Mouse (Mus musculus): ENCODE data around the gene Trappc1. TPM values are rescaled to one million over a fixed set of nuclear protein-coding genes. Genes with fewer than 3 reads are reported as not detected.

The Trappc1 gene
- total and polyA plus RNA-seq, 3 experiments, result 85.4 to 124 (median 102) TPM

DNA sequence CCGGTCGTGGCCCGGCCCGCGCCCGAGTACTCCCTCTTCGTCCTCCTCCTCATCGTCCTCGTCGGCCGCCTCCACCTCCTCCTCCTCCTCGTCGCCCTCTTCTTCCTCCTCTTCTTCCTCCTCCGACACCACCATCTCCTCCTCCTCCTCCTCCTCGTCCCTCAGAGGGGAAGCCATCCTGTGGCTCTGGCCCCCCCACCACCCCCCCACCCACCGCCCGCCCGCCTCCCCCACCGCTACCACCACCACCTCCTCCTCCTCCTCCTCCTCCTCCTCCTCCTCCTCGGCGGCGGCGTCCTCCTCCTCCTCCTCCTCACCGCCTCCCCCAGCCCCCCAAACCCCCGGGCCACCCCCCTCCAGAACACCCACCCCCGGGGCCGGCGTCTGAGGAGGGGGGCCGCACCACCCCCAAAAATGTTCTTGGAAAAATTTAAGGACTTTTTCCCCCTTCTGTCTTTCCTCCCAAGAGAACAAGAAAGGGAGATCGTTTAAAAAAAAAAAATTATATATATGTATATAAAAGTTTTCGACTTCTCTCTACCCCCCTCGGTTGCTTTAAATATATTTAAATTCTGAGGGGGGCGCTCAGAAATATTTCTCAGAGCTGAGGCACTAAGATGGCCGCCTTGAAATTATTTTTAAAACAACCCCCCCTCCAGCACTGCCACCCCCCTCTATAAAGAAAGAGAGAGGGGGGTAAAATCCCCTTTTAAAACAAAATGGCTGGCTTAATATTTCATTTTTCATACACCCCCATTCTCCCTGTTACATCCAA lies 45.6 kb downstream of the Trappc1 start, which contains the start of gene Chd3:
Gene Chd3 (minus strand): TSS at position 192 of the 775 bp plus-strand sequence.
- Histone ChIP-seq H3K36me3 (replicated peaks in 1 of 2; ENCODE audit: control insufficient read depth in 1 of 2, insufficient read depth in 1 of 2, low read length in 1 of 2) (peaks cover 7 to 38% of the 10 kb centered on the region in 2 experiments), H3K4me1 (ENCODE audit: control insufficient read depth in 1 of 2, insufficient read depth in 2 of 2) (peaks cover 7 to 36% of the 10 kb centered on the region in 2 experiments), H3K9me3 (replicated peaks; ENCODE audit: low read length) (no peaks in the 10 kb centered on the region), H3K9ac (ENCODE audit: insufficient read depth, low read depth) (peak within 1 kb of the TSS; percentile 100), H3K27ac (ENCODE audit: insufficient read depth, low read depth) (peak within 1 kb of the TSS; percentile 49), H3K4me2 (ENCODE audit: insufficient read depth, low read depth, poor library complexity, severe bottlenecking) (peak within 1 kb of the TSS; percentile 96), H3K27me3 (replicated peaks) (no peaks in the 10 kb centered on the region), H3K4me3 (replicated peaks in 1 of 3; ENCODE audit: low read depth in 2 of 3, low read length in 2 of 3, poor library complexity in 1 of 3) (peak within 1 kb of the TSS; percentile 76 to 84 (median 78)), H3K79me2 (replicated peaks; ENCODE audit: control insufficient read depth, extremely low read depth, insufficient read depth, poor library complexity, severe bottlenecking) (peaks cover 3% of the 10 kb centered on the region; the same call in 1 of the 2 replicates)
- dilution Hi-C loops (cut with MboI; ENCODE audit: extremely low pct_ligation_motif_present, extremely low pct_unique_long_range_greater_than_20kb, low sequenced_read_pairs), result no loop called here
- DNase-seq (ENCODE audit: extremely low read depth), result peak; percentile 29
- in situ Hi-C loops (cut with MboI; ENCODE audit: low pct_ligation_motif_present, low pct_unique_long_range_greater_than_20kb, low sequenced_read_pairs), result loop anchor here (5.0 kb wide), 2 partner anchors 37 to 102 kb away; no protein-coding TSS in a partner anchor
- TF ChIP-seq TCF12 (IDR thresholded peaks at IDR 0.05; ENCODE audit: low read depth, low read length) (no peak), BHLHE40 (IDR thresholded peaks at IDR 0.05; ENCODE audit: low read depth, low read length) (no peak), ZNF384 (IDR thresholded peaks at IDR 0.05; ENCODE audit: low read depth, low read length) (peak; percentile 37), EP300 (IDR thresholded peaks at IDR 0.05; ENCODE audit: low read length) (no peak), USF1 (IDR thresholded peaks at IDR 0.05; ENCODE audit: low read depth, low read length) (no peak), KAT2A (IDR thresholded peaks at IDR 0.05; ENCODE audit: insufficient replicate concordance, low read length) (no peak), HCFC1 (IDR thresholded peaks at IDR 0.05; ENCODE audit: low read depth, low read length) (0 out of 2 replicates have a peak, but pooled peaks have one; percentile 33), RAD21 (IDR thresholded peaks at IDR 0.05; ENCODE audit: low read depth, low read length) (no peak), JUND (conservative IDR thresholded peaks at IDR 0.05; ENCODE audit: low read depth, low read length) (no peak), MAFK (IDR thresholded peaks at IDR 0.05; ENCODE audit: insufficient replicate concordance, low read length) (no peak), ELF1 (IDR thresholded peaks at IDR 0.05; ENCODE audit: low read depth, low read length) (no peak), ZMIZ1 (IDR thresholded peaks at IDR 0.05; ENCODE audit: low read depth, low read length) (no peak), RCOR1 (conservative IDR thresholded peaks at IDR 0.05; ENCODE audit: low read depth, low read length) (no peak), POLR2AphosphoS2 (IDR thresholded peaks at IDR 0.05; ENCODE audit: low read depth, low read length) (no peak), ZC3H11A (IDR thresholded peaks at IDR 0.05; ENCODE audit: low read depth, low read length) (no peak), CHD1 (IDR thresholded peaks at IDR 0.05; ENCODE audit: low read depth, low read length) (peak; percentile 79; the same call in 1 of the 2 replicates), ETS1 (conservative IDR thresholded peaks at IDR 0.05; ENCODE audit: low read depth, low read length) (no peak), ZKSCAN1 (IDR thresholded peaks at IDR 0.05; ENCODE audit: borderline replicate concordance, low read depth, low read length) (no peak), NELFE (IDR thresholded peaks at IDR 0.05; ENCODE audit: low read depth, low read length) (no peak), UBTF (IDR thresholded peaks at IDR 0.05; ENCODE audit: low read depth, low read length) (no peak), MEF2A (IDR thresholded peaks at IDR 0.05; ENCODE audit: borderline replicate concordance, low read depth, low read length) (peak; percentile 23; the same call in 1 of the 2 replicates), SIN3A (IDR thresholded peaks at IDR 0.05; ENCODE audit: low read length) (no peak), MXI1 (IDR thresholded peaks at IDR 0.05; ENCODE audit: low read depth, low read length) (no peak), MAX (IDR thresholded peaks at IDR 0.05; ENCODE audit: low read length) (no peak), GABPA (IDR thresholded peaks at IDR 0.05; ENCODE audit: insufficient replicate concordance, low read depth, low read length) (no peak), NRF1 (IDR thresholded peaks at IDR 0.05; ENCODE audit: low read depth, low read length) (no peak), USF2 (conservative IDR thresholded peaks at IDR 0.05; ENCODE audit: low read depth, low read length) (no peak), IRF4 (IDR thresholded peaks at IDR 0.05; ENCODE audit: low read depth, low read length) (no peak), MAZ (IDR thresholded peaks at IDR 0.05; ENCODE audit: low read depth, low read length) (peak; percentile 87), CTCF (conservative IDR thresholded peaks at IDR 0.05 in 1 of 2, IDR thresholded peaks at IDR 0.05 in 1 of 2; ENCODE audit: low read depth in 2 of 2, low read length in 2 of 2) (no peak), TBP (conservative IDR thresholded peaks at IDR 0.05; ENCODE audit: low read depth, low read length) (no peak), JUN (IDR thresholded peaks at IDR 0.05; ENCODE audit: insufficient read depth, low read depth, low read length) (no peak), SMC3 (IDR thresholded peaks at IDR 0.05; ENCODE audit: low read depth, low read length) (no peak), CHD2 (IDR thresholded peaks at IDR 0.05; ENCODE audit: low read length) (0 out of 2 replicates have a peak, but pooled peaks have one; percentile 31), E2F4 (IDR thresholded peaks at IDR 0.05; ENCODE audit: insufficient replicate concordance, low read depth, low read length) (no peak), POLR2A (IDR thresholded peaks at IDR 0.05; ENCODE audit: low read depth, low read length) (0 out of 2 replicates have a peak, but pooled peaks have one; percentile 2), PAX5 (IDR thresholded peaks at IDR 0.05; ENCODE audit: low read length) (no peak), MYC (IDR thresholded peaks at IDR 0.05; ENCODE audit: low read depth, low read length) (no peak)

Data from CH12.LX (cell line).